Mouse (Mus musculus) stomach, postnatal 0 days (tissue): Measurements from ENCODE around the gene Hist1h2aa.

Experiments used
- CTCF ChIP-seq: IDR thresholded peaks from 2 replicates; pipeline ENCODE4 v1.5.1; 2016; ENCODE audit warnings: antibody characterized with exemption, low read depth, mild to moderate bottlenecking, moderate library complexity
- EP300 ChIP-seq: optimal IDR thresholded peaks from 2 replicates; pipeline ENCODE3; 2016; ENCODE audit warnings: antibody characterized with exemption

GRCm38 (mm10) chr13:23964909-23965308 is 30.6 kb downstream of the Hist1h2aa start:
- TF ChIP-seq EP300 (no peak), CTCF (no peak)
